In the genomic region with DNA sequence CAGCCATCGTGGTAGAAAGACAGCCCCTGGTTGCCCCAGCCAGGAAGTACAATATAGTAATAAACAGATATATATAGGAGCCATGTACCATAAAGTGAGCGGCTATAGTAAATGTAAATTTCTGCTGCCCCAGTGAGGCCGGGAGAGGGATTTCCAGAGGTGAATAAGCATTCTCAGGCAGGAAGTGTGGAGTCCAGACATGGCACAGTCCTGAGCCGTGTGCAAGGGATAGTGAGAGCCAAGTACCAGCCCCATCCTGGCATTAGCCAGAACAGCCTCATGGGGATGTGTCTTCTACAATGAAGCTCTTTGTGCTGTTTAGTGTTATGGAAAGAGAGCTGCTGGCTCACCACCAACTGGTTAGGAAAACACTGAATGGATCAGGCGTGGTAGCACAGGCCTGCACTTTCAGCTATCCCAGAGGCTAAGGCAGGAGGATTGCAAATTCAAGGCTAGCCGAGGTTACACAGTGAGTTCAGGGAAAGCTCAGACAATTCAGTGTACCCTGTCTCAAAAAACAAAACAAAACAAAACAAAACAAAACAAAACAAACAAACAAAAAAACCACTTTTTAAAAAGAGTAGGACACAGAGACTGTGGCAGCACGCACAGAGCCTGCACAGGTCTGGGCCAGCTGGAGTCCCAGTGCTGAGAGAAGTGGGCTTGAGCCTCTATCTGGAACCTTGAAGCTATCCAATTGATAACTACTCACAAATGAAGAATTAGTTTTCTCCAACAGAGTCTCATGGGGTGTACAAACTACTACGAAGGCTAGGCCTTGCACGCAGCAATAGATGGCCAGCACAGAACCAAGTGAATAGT, we compare ENCODE assay signal across 9 mouse cellular contexts. TPM values are rescaled to one million over a fixed set of nuclear protein-coding genes. Genes with fewer than 3 reads are reported as not detected.
DNase-seq lines count a peak whose midpoint lies in the region; ATAC-seq and TF ChIP-seq lines count a peak whose summit lies in the region.
"Had no signal": no experiment of that assay in that cellular context is flagged by ENCODE, and none has a peak within 500 bp of the region (broad histone marks: within the 10 kb centered on the region; RNA-seq: fewer than 3 reads in every experiment).

No protein-coding gene starts in this region.

- no peaks in the 10 kb centered on the region for H3K9me3 ChIP-seq in embryonic facial prominence, embryonic 15.5 days (replicated peaks)
- no peaks in the 10 kb centered on the region for H3K9me3 ChIP-seq in intestine, embryonic 16.5 days (ENCODE audit: control insufficient read depth, low read length)
- no peaks in the 10 kb centered on the region for H3K9me3 ChIP-seq in neural tube, embryonic 14.5 days (ENCODE audit: control insufficient read depth, low read length)
- no peaks in the 10 kb centered on the region for H3K9me3 ChIP-seq in liver, postnatal 0 days (ENCODE audit: low read length)
- no peaks in the 10 kb centered on the region for H3K9me3 ChIP-seq in kidney, embryonic 14.5 days (ENCODE audit: control insufficient read depth, low read length)
- H3K9me3 ChIP-seq: G1E had no signal

- peak; percentile 95 for DNase-seq in heart, adult 11 months
- DNase-seq in heart, adult 8-10 months (ENCODE audit: low spot score): no peak
- no peak for DNase-seq in thymus, postnatal 36 days
- DNase-seq in liver, postnatal 0 days: no peak

- H3K4me2 ChIP-seq in embryonic facial prominence, embryonic 15.5 days (replicated peaks): no peak overlapping the region
- no peak overlapping the region for H3K4me2 ChIP-seq in intestine, embryonic 16.5 days (ENCODE audit: low read depth, low read length)
- H3K4me2 ChIP-seq in neural tube, embryonic 14.5 days (ENCODE audit: low read depth, low read length): no peak overlapping the region
- no peak overlapping the region for H3K4me2 ChIP-seq in liver, postnatal 0 days (ENCODE audit: low read depth, low read length)
- H3K4me2 ChIP-seq in kidney, embryonic 14.5 days (replicated peaks; ENCODE audit: low read depth, low read length): no peak overlapping the region

- no peak overlapping the region for H3K9ac ChIP-seq in embryonic facial prominence, embryonic 15.5 days
- no peak overlapping the region for H3K9ac ChIP-seq in intestine, embryonic 16.5 days (ENCODE audit: low read depth, low read length)
- no peak overlapping the region for H3K9ac ChIP-seq in neural tube, embryonic 14.5 days (replicated peaks; ENCODE audit: low read depth, low read length)
- H3K9ac ChIP-seq in liver, postnatal 0 days (replicated peaks): no peak overlapping the region
- H3K9ac ChIP-seq in kidney, embryonic 14.5 days (ENCODE audit: low read depth, low read length): no peak overlapping the region

- ATAC-seq in embryonic facial prominence, embryonic 15.5 days (ENCODE audit: insufficient number of reproducible peaks, low FRiP score, low TSS enrichment, low read depth): peak; percentile 84
- peak; percentile 85 for ATAC-seq in intestine, embryonic 16.5 days
- ATAC-seq in neural tube, embryonic 14.5 days (ENCODE audit: low read depth): peak; percentile 95
- ATAC-seq in liver, postnatal 0 days: no peak
- ATAC-seq in kidney, embryonic 14.5 days (ENCODE audit: low FRiP score, low TSS enrichment): no peak

- no peaks in the 10 kb centered on the region for H3K4me1 ChIP-seq in embryonic facial prominence, embryonic 15.5 days
- H3K4me1 ChIP-seq in intestine, embryonic 16.5 days (ENCODE audit: control insufficient read depth, insufficient read depth, low read length): no peaks in the 10 kb centered on the region
- H3K4me1 ChIP-seq in neural tube, embryonic 14.5 days (ENCODE audit: control insufficient read depth, insufficient read depth, low read length): no peaks in the 10 kb centered on the region
- H3K4me1 ChIP-seq in liver, postnatal 0 days (ENCODE audit: insufficient read depth): no peaks in the 10 kb centered on the region
- no peaks in the 10 kb centered on the region for H3K4me1 ChIP-seq in kidney, embryonic 14.5 days (ENCODE audit: control insufficient read depth, insufficient read depth, low read length)

- peak overlapping the region; percentile 44; the same call in 1 of the 2 replicates for H3K27ac ChIP-seq in embryonic facial prominence, embryonic 15.5 days (replicated peaks)
- peak overlapping the region; percentile 11; the same call in 1 of the 2 replicates for H3K27ac ChIP-seq in intestine, embryonic 16.5 days (ENCODE audit: low read length)
- peak overlapping the region; percentile 44; the same call in 1 of the 2 replicates for H3K27ac ChIP-seq in neural tube, embryonic 14.5 days (ENCODE audit: low read depth, low read length)
- no peak overlapping the region for H3K27ac ChIP-seq in liver, postnatal 0 days (ENCODE audit: low read depth)
- H3K27ac ChIP-seq in kidney, embryonic 14.5 days (ENCODE audit: low read depth, low read length): no peak overlapping the region

- H3K27me3 ChIP-seq in embryonic facial prominence, embryonic 15.5 days: no peaks in the 10 kb centered on the region
- no peaks in the 10 kb centered on the region for H3K27me3 ChIP-seq in intestine, embryonic 16.5 days (replicated peaks; ENCODE audit: control insufficient read depth, insufficient read depth, low read length)
- no peaks in the 10 kb centered on the region for H3K27me3 ChIP-seq in neural tube, embryonic 14.5 days (ENCODE audit: control insufficient read depth, insufficient read depth, low read length)
- no peaks in the 10 kb centered on the region for H3K27me3 ChIP-seq in liver, postnatal 0 days (ENCODE audit: insufficient read depth, low read length)
- no peaks in the 10 kb centered on the region for H3K27me3 ChIP-seq in kidney, embryonic 14.5 days (ENCODE audit: control insufficient read depth, insufficient read depth, low read length)

- no peak for TF ChIP-seq EP300 in liver, postnatal 0 days (IDR thresholded peaks at IDR 0.05; ENCODE audit: low read depth)

- no peak overlapping the region for H3K4me3 ChIP-seq in embryonic facial prominence, embryonic 15.5 days (replicated peaks)
- no peak overlapping the region for H3K4me3 ChIP-seq in intestine, embryonic 16.5 days (ENCODE audit: low read length)
- no peak overlapping the region for H3K4me3 ChIP-seq in neural tube, embryonic 14.5 days (ENCODE audit: low read depth, low read length)
- no peak overlapping the region for H3K4me3 ChIP-seq in liver, postnatal 0 days (ENCODE audit: low read depth, low read length)
- H3K4me3 ChIP-seq in kidney, embryonic 14.5 days (ENCODE audit: low read length): no peak overlapping the region

- H3K36me3 ChIP-seq in embryonic facial prominence, embryonic 15.5 days: no peaks in the 10 kb centered on the region
- no peaks in the 10 kb centered on the region for H3K36me3 ChIP-seq in intestine, embryonic 16.5 days (ENCODE audit: control insufficient read depth, insufficient read depth, low read length)
- H3K36me3 ChIP-seq in neural tube, embryonic 14.5 days (ENCODE audit: control insufficient read depth, insufficient read depth, low read length): no peaks in the 10 kb centered on the region
- H3K36me3 ChIP-seq in liver, postnatal 0 days (replicated peaks; ENCODE audit: insufficient read depth, low read length): no peaks in the 10 kb centered on the region
- no peaks in the 10 kb centered on the region for H3K36me3 ChIP-seq in kidney, embryonic 14.5 days (ENCODE audit: control insufficient read depth, insufficient read depth, low read length)
- H3K36me3 ChIP-seq: G1E had no signal

- 73% methylated on average over 9 of the region's 9 CpGs for WGBS in embryonic facial prominence, embryonic 15.5 days
- 68% methylated on average over 9 of the region's 9 CpGs for WGBS in intestine, embryonic 16.5 days
- WGBS in neural tube, embryonic 14.5 days: 73% methylated on average over 9 of the region's 9 CpGs
- WGBS in liver, postnatal 0 days (ENCODE audit: insufficient replicate concordance): 84% methylated on average over 9 of the region's 9 CpGs
- WGBS in kidney, embryonic 14.5 days: 86% methylated on average over 9 of the region's 9 CpGs

- TF ChIP-seq CTCF in liver, postnatal 0 days (IDR thresholded peaks at IDR 0.05; ENCODE audit: low read depth): no peak

RNA-seq across cellular contexts. Expression of a gene that starts 7.7 kb away (rescaled TPM):
- 10 to 100 TPM; 48.4 to 59.4 (median 52.4) TPM for total RNA-seq in heart, adult 8-10 months (2022)
- 213 and 231 TPM in 2 replicates for polyA plus RNA-seq in embryonic facial prominence, embryonic 15.5 days (2015; fragmentation: Nextera tagmentation; extraction: Ambion mirVana)
- 168 and 171 TPM in 2 replicates for polyA plus RNA-seq in intestine, embryonic 16.5 days (2015; fragmentation: Nextera tagmentation; extraction: Ambion mirVana)
- polyA plus RNA-seq in neural tube, embryonic 14.5 days (2014; fragmentation: Nextera tagmentation; extraction: Ambion mirVana): 261 and 263 TPM in 2 replicates
- 126 and 134 TPM in 2 replicates for polyA plus RNA-seq in liver, postnatal 0 days (2015; fragmentation: Nextera tagmentation; extraction: Ambion mirVana)
- 174 and 223 TPM in 2 replicates for polyA plus RNA-seq in kidney, embryonic 14.5 days (2014; fragmentation: Nextera tagmentation; extraction: Ambion mirVana)
- total RNA-seq: G1E had no signal
- polyA plus RNA-seq: G1E had no signal

RNA-seq across cellular contexts. Expression of a gene that starts 10.9 kb away (rescaled TPM):
- not detected for total RNA-seq in heart, adult 8-10 months (2022)
- not detected in 2 replicates for polyA plus RNA-seq in embryonic facial prominence, embryonic 15.5 days (2015; fragmentation: Nextera tagmentation; extraction: Ambion mirVana)
- 274 and 322 TPM in 2 replicates for polyA plus RNA-seq in intestine, embryonic 16.5 days (2015; fragmentation: Nextera tagmentation; extraction: Ambion mirVana)
- not detected in 2 replicates for polyA plus RNA-seq in neural tube, embryonic 14.5 days (2014; fragmentation: Nextera tagmentation; extraction: Ambion mirVana)
- polyA plus RNA-seq in liver, postnatal 0 days (2015; fragmentation: Nextera tagmentation; extraction: Ambion mirVana): not detected in 2 replicates
- not detected in 2 replicates for polyA plus RNA-seq in kidney, embryonic 14.5 days (2014; fragmentation: Nextera tagmentation; extraction: Ambion mirVana)
- total RNA-seq: G1E had no signal
- polyA plus RNA-seq: G1E had no signal

RNA-seq across cellular contexts. Expression of a gene that starts 43.7 kb away (rescaled TPM):
- 100 to 1,000 TPM in 1 of 4 experiments, 10 to 100 TPM in 3; 87.6 to 100 (median 91.6) TPM for total RNA-seq in heart, adult 8-10 months (2022)
- 13.7 and 14.4 TPM in 2 replicates for polyA plus RNA-seq in embryonic facial prominence, embryonic 15.5 days (2015; fragmentation: Nextera tagmentation; extraction: Ambion mirVana)
- 32.2 and 32.7 TPM in 2 replicates for polyA plus RNA-seq in intestine, embryonic 16.5 days (2015; fragmentation: Nextera tagmentation; extraction: Ambion mirVana)
- polyA plus RNA-seq in neural tube, embryonic 14.5 days (2014; fragmentation: Nextera tagmentation; extraction: Ambion mirVana): 69.3 and 70.4 TPM in 2 replicates
- 39.2 and 42.2 TPM in 2 replicates for polyA plus RNA-seq in liver, postnatal 0 days (2015; fragmentation: Nextera tagmentation; extraction: Ambion mirVana)
- polyA plus RNA-seq in kidney, embryonic 14.5 days (2014; fragmentation: Nextera tagmentation; extraction: Ambion mirVana): 18.6 and 22.6 TPM in 2 replicates
- total RNA-seq: G1E had no signal
- polyA plus RNA-seq: G1E had no signal

RNA-seq across cellular contexts. Expression of a gene that starts 55.7 kb away (rescaled TPM):
- total RNA-seq in heart, adult 8-10 months (2022): 1 to 10 TPM; 3.4 to 6.0 (median 5.0) TPM
- 6.6 and 6.7 TPM in 2 replicates for polyA plus RNA-seq in embryonic facial prominence, embryonic 15.5 days (2015; fragmentation: Nextera tagmentation; extraction: Ambion mirVana)
- 17.9 and 22.0 TPM in 2 replicates for polyA plus RNA-seq in intestine, embryonic 16.5 days (2015; fragmentation: Nextera tagmentation; extraction: Ambion mirVana)
- polyA plus RNA-seq in neural tube, embryonic 14.5 days (2014; fragmentation: Nextera tagmentation; extraction: Ambion mirVana): 7.4 and 13.2 TPM in 2 replicates
- polyA plus RNA-seq in liver, postnatal 0 days (2015; fragmentation: Nextera tagmentation; extraction: Ambion mirVana): 17.2 and 18.0 TPM in 2 replicates
- 4.4 and 5.7 TPM in 2 replicates for polyA plus RNA-seq in kidney, embryonic 14.5 days (2014; fragmentation: Nextera tagmentation; extraction: Ambion mirVana)
- polyA plus RNA-seq: G1E had no signal

Comparison
In these comparisons a context has a peak if more than half of its experiments do, and no peak if none do; other contexts are left out.
1. ATAC-seq: peak in embryonic facial prominence, embryonic 15.5 days (single experiment), intestine, embryonic 16.5 days (single experiment) and neural tube, embryonic 14.5 days (single experiment); none in liver, postnatal 0 days (single experiment) and kidney, embryonic 14.5 days (single experiment).
2. H3K27ac ChIP-seq: peak in embryonic facial prominence, embryonic 15.5 days (single experiment), intestine, embryonic 16.5 days (single experiment) and neural tube, embryonic 14.5 days (single experiment); none in liver, postnatal 0 days (single experiment) and kidney, embryonic 14.5 days (single experiment).
3. RNA of a gene that starts 10.9 kb away (polyA plus RNA-seq): 274 to 322 TPM in intestine, embryonic 16.5 days; not detected in embryonic facial prominence, embryonic 15.5 days, not detected in kidney, embryonic 14.5 days, not detected in liver, postnatal 0 days and not detected in neural tube, embryonic 14.5 days; every median in the first group is over 100 times any median in the second.